Mouse (Mus musculus) E14TG2a.4 (cell line): ENCODE data around the gene Auts2.

Experiments used
- CTCF ChIP-seq: conservative IDR thresholded peaks from 2 replicates; pipeline ENCODE4 v1.5.1; 2014; ENCODE audit warnings: low read length
- NANOG ChIP-seq: IDR thresholded peaks from 2 replicates; pipeline ENCODE4 v1.6.1; 2014; ENCODE audit warnings: borderline replicate concordance, low read length, mixed read lengths
- POU5F1 ChIP-seq: IDR thresholded peaks from 2 replicates; pipeline ENCODE4 v1.6.1; 2014; ENCODE audit warnings: low read length, borderline replicate concordance

GRCm38 (mm10) chr5:132395922-132396321 lies 147.2 kb downstream of the Auts2 start:
- no peak for TF ChIP-seq CTCF
- no peak for TF ChIP-seq NANOG
- no peak for TF ChIP-seq POU5F1
